Mouse (Mus musculus): ENCODE data around the gene Cog4. TPM values are rescaled to one million over a fixed set of nuclear protein-coding genes. Genes with fewer than 3 reads are reported as not detected.
"Not testable (repeated sequence)": the region's sequence is repeated elsewhere in the genome, so short reads cannot be mapped to it uniquely, and the experiment has no call there.

Cog4 gene
- polyA plus RNA-seq, 1 experiment from 2014 or later = 83.8 TPM

DNA sequence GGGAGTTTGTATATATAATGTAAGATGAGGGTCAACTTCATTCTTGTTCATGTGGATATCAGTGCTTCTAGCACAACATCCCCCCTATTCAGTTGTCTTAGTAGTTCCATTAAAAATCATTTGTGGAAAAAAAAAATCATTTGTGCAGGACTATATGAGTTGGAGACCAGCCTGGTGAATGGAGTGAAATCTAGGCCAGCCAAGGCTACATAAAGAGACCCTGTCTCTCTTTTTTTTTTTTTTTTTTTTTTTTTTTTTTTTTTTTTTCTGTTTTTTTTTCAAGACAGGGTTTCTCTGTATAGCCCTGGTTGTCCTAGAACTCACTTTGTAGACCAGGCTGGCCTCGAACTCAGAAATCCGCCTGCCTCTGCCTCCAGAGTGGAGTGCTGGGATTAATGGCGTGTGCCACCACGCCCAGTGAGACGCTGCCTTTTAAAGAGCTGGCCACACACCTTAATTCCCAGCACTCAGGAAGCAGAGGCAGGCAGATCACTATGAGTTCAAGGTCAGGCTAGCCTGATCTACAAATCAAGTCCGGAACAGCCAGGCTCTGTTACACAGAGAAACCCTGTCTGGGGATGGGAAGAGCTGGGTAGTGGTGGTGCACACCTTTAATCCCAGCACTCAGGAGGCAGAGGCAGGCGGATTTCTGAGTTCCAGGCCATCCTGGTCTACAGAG lies 15.1 kb downstream of the Cog4 start:
- H3K9ac ChIP-seq; H3K27ac ChIP-seq; H3K4me1 ChIP-seq; H3K4me3 ChIP-seq; H3K4me2 ChIP-seq; ATAC-seq (ENCODE audit: insufficient number of reproducible peaks, insufficient read depth, low FRiP score, low TSS enrichment, low read depth); H3K27me3 ChIP-seq; H3K9me3 ChIP-seq: not testable (repeated sequence)
- H3K36me3 ChIP-seq = peaks cover 90% of the 10 kb centered on the region
- 94% methylated on average over 7 of the region's 7 CpGs for WGBS

DNA sequence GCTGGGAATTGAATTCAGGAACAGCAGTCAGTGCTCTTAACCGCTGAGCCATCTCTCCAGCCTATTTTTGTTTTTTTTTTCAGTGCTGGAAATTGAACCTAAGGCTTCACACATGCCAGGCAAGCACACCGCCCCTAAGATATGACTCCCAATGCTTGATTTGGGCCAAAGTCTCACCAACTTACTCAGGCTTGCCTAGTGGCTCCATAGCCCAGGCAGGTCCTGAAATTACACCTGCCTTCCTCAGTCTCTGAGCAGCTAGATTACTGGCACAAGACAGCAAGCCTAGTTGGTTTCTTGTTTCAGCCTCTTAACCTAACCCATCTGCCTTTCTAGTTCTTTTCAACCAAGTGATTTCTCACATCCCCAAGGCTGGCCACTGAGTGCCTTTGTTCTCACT lies 24.1 kb downstream of the Cog4 start:
- H3K27ac ChIP-seq = no peak overlapping the region
- no peaks in the 10 kb centered on the region for H3K4me1 ChIP-seq
- no peaks in the 10 kb centered on the region for H3K9me3 ChIP-seq
- H3K4me2 ChIP-seq = no peak overlapping the region
- H3K4me3 ChIP-seq = no peak overlapping the region
- peaks cover 95% of the 10 kb centered on the region for H3K36me3 ChIP-seq
- ATAC-seq (ENCODE audit: insufficient number of reproducible peaks, insufficient read depth, low FRiP score, low TSS enrichment, low read depth) = no peak
- H3K27me3 ChIP-seq = no peaks in the 10 kb centered on the region
- WGBS = 97% methylated on average over 2 of the region's 2 CpGs
- H3K9ac ChIP-seq = no peak overlapping the region

DNA sequence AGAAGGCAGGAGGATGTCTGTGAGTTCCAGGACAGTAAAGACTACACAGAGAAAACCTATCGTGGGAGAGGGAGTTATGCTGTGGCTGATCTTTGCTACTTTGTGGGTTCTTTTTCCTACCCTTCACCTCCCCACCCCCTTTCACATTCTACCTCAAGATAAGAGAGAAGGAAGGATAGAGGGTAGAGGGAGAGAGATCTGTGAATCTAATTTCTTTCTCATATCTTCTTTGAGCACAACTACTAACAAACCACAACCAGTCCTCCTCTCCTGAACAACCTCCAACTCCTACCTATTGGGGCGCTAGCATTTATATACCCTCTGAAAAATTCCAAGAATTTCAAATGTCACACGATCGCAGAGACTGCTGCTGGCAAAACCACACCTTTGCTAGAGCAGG lies 31.5 kb downstream of the Cog4 start:
- H3K9me3 ChIP-seq = no peaks in the 10 kb centered on the region
- peaks cover 96% of the 10 kb centered on the region for H3K36me3 ChIP-seq
- no peaks in the 10 kb centered on the region for H3K27me3 ChIP-seq
- H3K9ac ChIP-seq = no peak overlapping the region
- no peak overlapping the region for H3K4me3 ChIP-seq
- H3K4me2 ChIP-seq = no peak overlapping the region
- H3K4me1 ChIP-seq = no peaks in the 10 kb centered on the region
- H3K27ac ChIP-seq = no peak overlapping the region
- no peak for ATAC-seq (ENCODE audit: insufficient number of reproducible peaks, insufficient read depth, low FRiP score, low TSS enrichment, low read depth)
- WGBS = 84% methylated on average over 4 of the region's 4 CpGs

DNA sequence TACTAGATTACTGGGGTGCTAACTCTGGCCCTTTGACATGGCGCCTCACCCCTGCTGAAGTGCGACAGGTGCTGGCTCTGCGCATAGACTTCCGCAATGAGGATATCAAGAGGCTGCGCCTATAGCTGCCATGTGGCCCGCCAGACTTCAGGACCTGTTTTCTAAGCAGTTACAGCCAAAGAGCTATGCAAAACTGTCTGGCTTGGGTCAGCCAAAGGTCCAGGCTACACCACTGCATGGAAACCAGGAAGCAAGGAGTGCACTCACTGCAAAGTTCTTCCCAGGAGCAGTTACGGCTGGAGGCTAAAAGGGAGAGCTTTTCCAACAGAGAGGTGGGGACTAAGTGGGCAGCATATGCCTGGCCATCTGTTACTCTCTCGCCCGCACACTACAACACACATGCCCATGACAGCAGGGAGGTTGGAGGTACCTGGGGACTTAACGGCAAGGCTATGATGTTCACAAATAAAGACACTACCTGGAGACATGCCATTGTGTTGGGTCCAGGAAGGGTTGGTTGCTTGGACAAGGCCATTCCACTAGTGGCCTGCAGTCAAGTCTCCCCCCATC lies 35.4 kb downstream of the Cog4 start:
- Histone ChIP-seq H3K27me3 (no peaks in the 10 kb centered on the region), H3K4me3 (no peak overlapping the region), H3K4me2 (no peak overlapping the region), H3K36me3 (peaks cover 97% of the 10 kb centered on the region), H3K9me3 (no peaks in the 10 kb centered on the region), H3K4me1 (no peaks in the 10 kb centered on the region), H3K9ac (no peak overlapping the region), H3K27ac (no peak overlapping the region)
- ATAC-seq (ENCODE audit: insufficient number of reproducible peaks, insufficient read depth, low FRiP score, low TSS enrichment, low read depth) = no peak
- WGBS = 94% methylated on average over 10 of the region's 10 CpGs

DNA sequence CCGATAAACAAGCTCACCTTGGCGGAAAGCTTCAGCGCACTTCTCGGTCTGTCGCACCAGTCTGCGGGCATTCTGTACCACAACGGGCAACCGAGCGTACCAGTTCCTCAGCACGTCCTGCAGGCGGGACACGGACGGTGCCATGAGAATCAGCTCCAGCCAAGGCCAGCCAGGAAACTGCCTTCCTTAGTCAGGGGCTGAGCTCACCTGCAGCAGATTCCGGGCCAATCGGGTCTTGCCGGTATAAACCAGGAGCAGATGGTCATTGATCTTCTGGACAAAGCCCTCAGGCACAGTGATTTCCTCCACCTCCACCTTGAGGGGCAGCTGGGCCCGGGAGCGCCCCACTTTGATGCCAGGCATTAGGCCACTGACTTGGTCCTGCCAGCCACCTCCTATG lies 37.4 kb downstream of the Cog4 start:
- Histone ChIP-seq H3K9me3 (no peaks in the 10 kb centered on the region), H3K4me1 (no peaks in the 10 kb centered on the region), H3K4me3 (no peak overlapping the region), H3K27me3 (no peaks in the 10 kb centered on the region), H3K27ac (no peak overlapping the region), H3K9ac (no peak overlapping the region), H3K36me3 (peaks cover 99% of the 10 kb centered on the region), H3K4me2 (no peak overlapping the region)
- no peak for ATAC-seq (ENCODE audit: insufficient number of reproducible peaks, insufficient read depth, low FRiP score, low TSS enrichment, low read depth)
- WGBS = 92% methylated on average over 18 of the region's 18 CpGs

DNA sequence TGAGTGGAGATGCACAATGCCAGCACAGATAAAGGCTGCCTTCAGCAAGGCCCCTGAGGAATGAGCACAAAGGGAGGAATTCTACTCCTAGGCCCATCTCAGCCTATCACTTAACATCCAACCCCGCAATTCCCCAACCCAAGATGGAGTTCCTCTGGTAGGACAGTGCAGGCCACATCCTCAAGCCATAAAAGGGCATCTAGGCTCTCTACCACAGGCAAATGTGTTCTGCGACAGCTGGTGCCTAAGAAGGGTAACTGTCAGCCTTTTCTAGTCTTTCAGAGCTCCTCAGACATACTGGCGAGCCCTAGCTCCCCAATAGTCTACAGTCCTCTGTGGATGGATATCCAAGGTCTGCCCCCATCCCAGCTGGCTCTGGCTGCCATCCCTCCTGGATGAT lies 40.2 kb downstream of the Cog4 start:
- WGBS = 83% methylated on average over 3 of the region's 3 CpGs
- H3K36me3 ChIP-seq = peaks cover 96% of the 10 kb centered on the region

DNA sequence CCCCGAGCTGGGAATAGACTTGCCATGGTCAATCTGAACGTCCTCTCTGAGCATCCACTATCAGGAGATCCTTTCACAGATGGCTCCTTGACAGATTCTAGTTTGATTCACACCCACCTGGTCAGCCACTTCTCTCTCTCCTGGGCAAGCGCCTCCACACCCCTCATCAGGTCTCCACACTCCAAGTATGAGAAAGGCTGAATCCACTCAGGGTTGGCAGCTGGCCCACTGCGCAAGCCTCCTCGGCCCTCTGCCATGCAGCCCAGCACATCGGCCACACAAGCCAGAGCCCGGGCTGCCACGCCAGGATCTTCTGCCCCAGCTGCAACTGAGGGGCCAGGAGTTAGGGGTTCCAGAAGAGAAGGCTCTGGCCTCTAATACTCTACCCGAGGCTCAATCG lies 41.2 kb downstream of the Cog4 start:
- 89% methylated on average over 10 of the region's 10 CpGs for WGBS

More for the DNA sequence above, 40.2 kb downstream of the Cog4 start:
- no peaks in the 10 kb centered on the region for H3K27me3 ChIP-seq
- ATAC-seq (ENCODE audit: insufficient number of reproducible peaks, insufficient read depth, low FRiP score, low TSS enrichment, low read depth) = no peak
- no peak overlapping the region for H3K4me2 ChIP-seq
- H3K9me3 ChIP-seq = no peaks in the 10 kb centered on the region
- H3K4me3 ChIP-seq = no peak overlapping the region
- no peaks in the 10 kb centered on the region for H3K4me1 ChIP-seq
- 0 out of 2 replicates have a peak overlapping the region, but pooled peaks have one; percentile 32 for H3K9ac ChIP-seq
- H3K27ac ChIP-seq = no peak overlapping the region

DNA sequence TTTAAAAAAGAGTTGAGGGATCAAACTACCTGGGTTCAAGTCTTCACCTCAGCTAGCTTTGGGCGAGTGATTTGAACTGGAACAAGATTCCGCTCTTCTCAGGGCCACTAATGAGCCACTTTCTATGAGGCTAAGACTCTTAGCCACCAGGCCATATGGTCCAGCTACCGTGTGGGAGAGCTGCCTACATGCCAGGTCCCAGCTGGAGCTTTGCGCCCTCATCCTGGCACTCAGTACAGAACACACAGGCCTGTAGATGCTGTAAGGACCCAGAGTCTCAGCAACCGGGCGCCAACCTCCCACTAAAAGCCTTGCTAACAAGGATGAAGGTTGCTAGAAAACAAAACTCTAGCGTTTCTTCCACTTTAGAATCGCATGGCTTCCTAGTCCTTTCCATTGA lies 42.0 kb downstream of the Cog4 start:
- 94% methylated on average over 8 of the region's 8 CpGs for WGBS
- no peaks in the 10 kb centered on the region for H3K9me3 ChIP-seq
- peaks cover 95% of the 10 kb centered on the region for H3K36me3 ChIP-seq
- H3K9ac ChIP-seq = no peak overlapping the region
- no peaks in the 10 kb centered on the region for H3K4me1 ChIP-seq
- H3K27ac ChIP-seq = no peak overlapping the region
- H3K4me2 ChIP-seq = no peak overlapping the region
- H3K4me3 ChIP-seq = no peak overlapping the region
- no peaks in the 10 kb centered on the region for H3K27me3 ChIP-seq
- no peak for ATAC-seq (ENCODE audit: insufficient number of reproducible peaks, insufficient read depth, low FRiP score, low TSS enrichment, low read depth)

More for the DNA sequence above, 41.2 kb downstream of the Cog4 start:
- no peak overlapping the region for H3K4me3 ChIP-seq
- H3K36me3 ChIP-seq = peaks cover 95% of the 10 kb centered on the region
- no peak for ATAC-seq (ENCODE audit: insufficient number of reproducible peaks, insufficient read depth, low FRiP score, low TSS enrichment, low read depth)
- H3K9me3 ChIP-seq = no peaks in the 10 kb centered on the region
- H3K27me3 ChIP-seq = no peaks in the 10 kb centered on the region
- H3K4me2 ChIP-seq = no peak overlapping the region
- no peaks in the 10 kb centered on the region for H3K4me1 ChIP-seq
- H3K27ac ChIP-seq = no peak overlapping the region
- no peak overlapping the region for H3K9ac ChIP-seq

DNA sequence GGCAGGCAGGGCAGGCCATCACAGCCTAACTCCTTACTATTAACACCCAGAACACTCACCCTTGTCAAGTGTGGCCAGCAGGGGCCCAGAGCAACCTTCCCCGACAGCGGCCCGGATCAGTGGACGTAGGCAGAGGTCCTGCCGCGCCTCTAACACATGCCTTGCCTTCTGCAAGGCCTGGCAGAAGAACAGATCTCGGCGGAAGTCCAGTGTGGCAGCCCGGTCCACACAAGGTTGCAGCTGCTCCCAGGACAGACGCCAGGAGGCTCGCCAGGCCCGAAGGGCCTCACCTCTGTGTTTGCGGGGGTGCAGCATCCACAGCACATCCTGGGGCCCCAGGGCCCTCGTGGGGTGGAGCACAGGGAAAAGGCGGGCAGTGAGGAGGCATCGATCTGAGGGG lies 42.5 kb downstream of the Cog4 start:
- Histone ChIP-seq H3K9ac (no peak overlapping the region), H3K9me3 (no peaks in the 10 kb centered on the region), H3K27me3 (no peaks in the 10 kb centered on the region), H3K36me3 (peaks cover 94% of the 10 kb centered on the region), H3K4me2 (no peak overlapping the region), H3K27ac (no peak overlapping the region), H3K4me1 (no peaks in the 10 kb centered on the region), H3K4me3 (no peak overlapping the region)
- 92% methylated on average over 16 of the region's 16 CpGs for WGBS
- no peak for ATAC-seq (ENCODE audit: insufficient number of reproducible peaks, insufficient read depth, low FRiP score, low TSS enrichment, low read depth)

DNA sequence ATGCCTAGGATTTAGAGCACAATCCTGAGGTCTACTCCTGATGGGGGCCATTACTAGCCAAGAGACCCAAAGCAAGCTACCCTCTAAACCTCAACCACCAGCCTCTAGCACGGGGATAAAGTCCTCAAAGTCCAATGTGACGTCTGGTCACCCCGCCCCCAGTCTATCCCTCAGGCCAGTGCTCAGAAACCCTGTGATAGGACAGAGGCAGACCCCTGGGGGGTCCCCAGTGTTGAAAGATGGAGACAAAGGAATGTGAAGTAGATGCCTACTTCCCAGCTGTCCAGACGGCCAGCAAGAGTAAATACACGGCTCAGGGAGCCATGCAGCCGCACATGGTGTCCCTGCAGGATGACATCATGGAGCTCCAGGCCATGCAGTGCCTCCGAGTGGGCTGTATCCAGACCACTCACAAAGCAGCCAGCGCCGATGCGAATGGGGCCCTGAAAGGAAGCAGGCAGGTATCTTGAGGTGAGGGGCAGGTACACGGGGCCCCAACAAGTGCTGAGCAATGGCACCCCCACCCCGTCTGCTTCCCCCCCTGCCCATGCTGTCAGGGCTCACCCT lies 43.6 kb downstream of the Cog4 start:
- peaks cover 91% of the 10 kb centered on the region for H3K36me3 ChIP-seq
- H3K9ac ChIP-seq = no peak overlapping the region
- 75% methylated on average over 12 of the region's 12 CpGs for WGBS
- ATAC-seq (ENCODE audit: insufficient number of reproducible peaks, insufficient read depth, low FRiP score, low TSS enrichment, low read depth) = no peak
- H3K9me3 ChIP-seq = no peaks in the 10 kb centered on the region
- H3K4me3 ChIP-seq = no peak overlapping the region
- no peaks in the 10 kb centered on the region for H3K4me1 ChIP-seq
- H3K4me2 ChIP-seq = no peak overlapping the region
- no peaks in the 10 kb centered on the region for H3K27me3 ChIP-seq
- peak overlapping the region; percentile 33; the same call in 1 of the 2 replicates for H3K27ac ChIP-seq

DNA sequence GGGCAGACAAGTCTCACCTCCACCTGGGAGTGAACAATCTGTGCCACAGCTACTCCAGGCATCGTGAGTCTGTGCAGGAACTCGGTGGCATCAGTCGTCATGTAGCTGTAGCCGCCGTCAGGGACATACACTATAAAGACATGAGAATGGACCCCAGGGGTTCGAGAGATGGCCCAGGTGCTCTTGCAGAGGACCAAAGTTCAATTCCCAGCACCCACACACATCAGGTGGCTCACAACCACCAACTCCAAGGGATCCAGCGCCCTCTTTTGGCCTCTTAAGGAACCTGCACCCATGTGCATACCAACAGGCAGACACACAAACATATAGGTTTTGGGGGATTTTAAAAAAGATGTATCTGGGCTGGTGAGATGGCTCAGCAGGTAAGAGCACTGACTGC lies 45.6 kb downstream of the Cog4 start:
- H3K27ac ChIP-seq = no peak overlapping the region

DNA sequence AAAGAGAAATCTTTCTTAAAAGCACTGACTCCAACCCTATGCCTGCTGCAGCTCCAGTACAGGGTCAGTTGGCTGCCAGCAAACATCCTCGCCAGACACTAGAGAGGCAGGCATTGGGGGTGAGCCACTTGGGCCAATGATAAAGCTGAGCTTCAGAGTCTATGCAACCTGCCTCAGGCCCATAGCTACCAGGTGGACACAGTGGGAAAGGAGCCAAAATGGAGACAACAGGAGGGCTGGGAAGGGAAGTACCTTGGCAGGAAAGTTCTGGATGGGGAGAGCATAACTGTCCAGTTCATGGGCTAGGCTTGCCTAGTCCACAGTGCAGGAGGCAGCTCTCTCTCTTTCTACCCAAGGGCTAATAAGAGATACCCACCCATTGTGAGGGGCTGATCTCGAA lies 46.5 kb downstream of the Cog4 start:
- WGBS = 89% methylated on average over 2 of the region's 2 CpGs
- no peak overlapping the region for H3K27ac ChIP-seq
- ATAC-seq (ENCODE audit: insufficient number of reproducible peaks, insufficient read depth, low FRiP score, low TSS enrichment, low read depth) = no peak

More for the DNA sequence above, 45.6 kb downstream of the Cog4 start:
- H3K9me3 ChIP-seq = no peaks in the 10 kb centered on the region
- no peak overlapping the region for H3K4me2 ChIP-seq
- H3K27me3 ChIP-seq = no peaks in the 10 kb centered on the region
- no peak overlapping the region for H3K9ac ChIP-seq
- H3K4me3 ChIP-seq = no peak overlapping the region
- H3K4me1 ChIP-seq = no peaks in the 10 kb centered on the region
- 91% methylated on average over 7 of the region's 7 CpGs for WGBS
- H3K36me3 ChIP-seq = peaks cover 71% of the 10 kb centered on the region
- ATAC-seq (ENCODE audit: insufficient number of reproducible peaks, insufficient read depth, low FRiP score, low TSS enrichment, low read depth) = no peak

More for the DNA sequence above, 46.5 kb downstream of the Cog4 start:
- no peaks in the 10 kb centered on the region for H3K4me1 ChIP-seq
- peaks cover 71% of the 10 kb centered on the region for H3K36me3 ChIP-seq
- no peaks in the 10 kb centered on the region for H3K27me3 ChIP-seq
- H3K9me3 ChIP-seq = no peaks in the 10 kb centered on the region
- H3K4me2 ChIP-seq = no peak overlapping the region
- no peak overlapping the region for H3K4me3 ChIP-seq
- H3K9ac ChIP-seq = no peak overlapping the region

Data from embryonic facial prominence, embryonic 13.5 days (tissue).